Mouse (Mus musculus) gastrocnemius, postnatal 10 days (tissue): ENCODE results near the gene Prpf38b. TPM values are rescaled to one million over a fixed set of nuclear protein-coding genes. Genes with fewer than 3 reads are reported as not detected.

ENCODE experiments used
- DNase-seq: peaks from one replicate; pipeline ENCODE4 v3.0.0; 2021; ENCODE audit warnings: mixed read lengths
- total RNA-seq, 2 experiments: library from RNA; stranded (reverse); gene quantifications; 2 replicates each; pipeline ENCODE4 v1.2.3; 2021

Prpf38b gene
- total RNA-seq, 2 experiments from 2014 or later: 24.3 to 31.5 TPM

GRCm38 (mm10) chr3:108858231-108858770 is 53.2 kb downstream of the Prpf38b start:
- DNase-seq: peak; percentile 26

DNA sequence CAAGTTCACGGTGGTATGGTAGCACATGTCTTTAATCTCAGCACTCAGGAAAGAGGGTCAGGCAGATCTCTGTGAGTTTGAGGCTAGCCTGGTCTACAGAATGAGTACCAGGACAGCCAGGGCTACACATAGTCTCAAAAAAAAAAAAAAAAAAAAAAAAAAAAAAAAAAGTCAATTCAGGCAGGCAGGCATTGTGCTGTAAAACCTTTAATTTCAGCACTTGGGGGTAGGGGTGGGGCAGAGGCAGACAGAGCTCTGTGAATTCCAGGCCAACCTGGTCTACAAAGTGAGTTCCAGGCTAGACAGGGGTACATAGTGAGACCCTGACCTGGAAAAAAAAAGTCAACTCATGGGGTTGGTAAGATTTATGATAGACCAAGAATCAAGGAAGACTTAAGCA is 53.8 kb downstream of the Prpf38b start:
- DNase-seq: no peak

DNA sequence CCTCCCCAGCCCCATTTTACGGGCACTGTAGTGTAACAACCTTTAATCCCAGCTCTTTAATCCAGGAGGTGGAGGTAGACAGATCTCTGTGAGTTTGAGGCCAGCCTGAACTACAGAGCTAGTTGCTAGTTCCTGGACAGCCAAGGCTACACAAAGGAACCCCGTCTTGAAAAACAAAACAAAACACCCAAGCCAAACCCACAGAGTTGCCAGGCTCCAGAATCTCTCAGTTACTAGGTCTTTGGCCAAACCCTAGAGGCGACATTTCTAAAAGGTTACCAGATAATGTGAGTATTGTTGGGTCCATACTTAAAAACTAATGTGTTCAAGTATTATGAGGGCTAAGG is 54.4 kb downstream of the Prpf38b start:
- no peak for DNase-seq

DNA sequence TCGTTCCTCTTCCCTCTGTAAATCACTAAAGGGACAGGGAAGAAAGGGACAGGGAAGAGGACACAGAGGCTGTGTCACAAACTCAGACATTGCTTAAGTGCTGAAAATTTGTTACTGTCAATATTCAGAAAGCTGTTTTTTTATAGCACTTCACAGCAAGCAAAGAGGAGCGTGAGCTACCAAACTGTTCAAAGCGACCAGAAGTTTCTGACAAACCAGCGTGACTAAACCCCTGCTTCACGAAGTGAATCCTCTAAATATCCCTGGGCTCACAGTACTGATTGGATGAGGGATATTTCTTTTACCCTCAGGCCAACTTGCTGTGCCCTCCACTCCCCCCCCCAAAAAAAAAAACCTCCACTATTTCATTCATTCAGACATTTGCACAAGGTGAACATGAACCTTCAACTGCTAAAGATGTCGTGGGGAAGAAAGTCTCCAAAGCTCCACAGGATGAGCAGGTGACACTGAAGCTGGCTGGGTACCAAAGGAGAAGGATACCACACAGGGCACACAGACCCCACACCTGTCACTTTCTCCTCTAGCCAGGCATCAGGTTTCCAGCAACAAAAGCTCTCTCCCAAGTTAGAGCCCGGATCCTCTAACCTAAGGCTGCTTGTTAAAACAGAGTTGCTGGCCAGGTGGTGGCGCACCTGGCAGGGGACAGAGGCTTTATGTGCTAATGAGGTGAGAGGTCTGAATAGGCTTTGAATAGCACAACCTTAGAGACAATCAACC is 55.0 kb downstream of the Prpf38b start:
- no peak for DNase-seq

GRCm38 (mm10) chr3:108855864-108856263 is 55.7 kb downstream of the Prpf38b start:
- DNase-seq: peak; percentile 53

GRCm38 (mm10) chr3:108855371-108855770 is 56.2 kb downstream of the Prpf38b start:
- DNase-seq: peak; percentile 34

GRCm38 (mm10) chr3:108853266-108853665 is 58.3 kb downstream of the Prpf38b start:
- no peak for DNase-seq

Other genes with a start within 250 kb of the Prpf38b start
- gene Gpsm2, start 189.4 kb downstream of the Prpf38b start, total RNA-seq: 10 to 100 TPM; 14.2 to 15.3 TPM
- under 1 TPM; 0.27 to 0.31 TPM for gene Aknad1, start 172.1 kb downstream of the Prpf38b start, total RNA-seq
- gene Stxbp3, start 71.2 kb downstream of the Prpf38b start, total RNA-seq: 10 to 100 TPM; 31.8 to 38.5 TPM
- gene Fndc7, start 21.7 kb downstream of the Prpf38b start, total RNA-seq: under 1 TPM; 0.07 to 0.34 TPM
- not detected for gene Henmt1, start 28.1 kb upstream of the Prpf38b start, total RNA-seq
- not detected for gene Gm9857, start 28.7 kb upstream of the Prpf38b start, total RNA-seq
- 10 to 100 TPM; 14.6 to 15.0 TPM for gene Fam102b, start 115.9 kb upstream of the Prpf38b start, total RNA-seq
- not detected for gene Slc25a54, start 168.7 kb upstream of the Prpf38b start, total RNA-seq
- 10 to 100 TPM; 12.4 to 16.1 TPM for gene Slc25a24, start 211.4 kb upstream of the Prpf38b start, total RNA-seq